Mouse (Mus musculus): ENCODE data around the gene Gldc.

DNA sequence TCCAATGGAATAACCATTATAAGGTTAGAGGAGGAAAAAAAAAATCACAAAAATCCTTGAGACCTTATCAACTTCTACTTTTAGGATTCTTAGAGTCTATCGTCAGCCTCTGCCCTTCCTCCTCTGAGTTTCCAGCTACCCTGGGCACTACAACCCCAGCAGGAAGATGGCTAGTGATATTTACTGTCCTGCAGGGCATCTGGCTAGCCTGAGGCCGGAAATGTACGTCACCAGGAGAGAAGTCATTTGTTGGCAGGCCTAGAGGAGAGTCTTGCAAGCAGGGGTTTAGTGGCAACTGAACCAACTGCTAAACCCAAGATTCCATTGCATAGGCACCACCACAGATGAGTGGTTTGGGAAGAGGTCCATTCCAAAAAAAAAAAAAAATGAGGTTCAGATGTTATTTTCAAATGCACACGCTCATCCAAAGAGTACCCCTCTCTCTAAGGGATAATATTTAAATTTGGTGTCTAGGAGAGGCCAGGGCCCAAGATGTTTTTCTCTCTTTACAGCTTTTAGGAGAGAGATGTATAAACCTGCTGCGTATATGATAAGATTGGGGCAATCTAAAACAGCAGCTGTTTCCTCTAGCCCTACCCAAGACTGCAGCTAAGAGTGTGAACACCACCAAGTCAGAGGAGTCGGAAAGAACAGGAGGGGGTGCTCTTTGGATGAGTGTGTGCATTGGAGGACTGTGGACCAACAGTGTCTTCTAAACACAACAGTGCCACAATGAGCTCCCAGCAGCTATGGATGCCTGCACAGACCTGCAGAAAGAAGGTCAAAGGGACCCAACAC is 70.0 kb downstream of the Gldc start:
- TF ChIP-seq CTCF (IDR thresholded peaks at IDR 0.05; ENCODE audit: borderline replicate concordance, extremely low read depth, insufficient read depth, insufficient read length) (no peak), POLR2A (IDR thresholded peaks at IDR 0.05; ENCODE audit: borderline replicate concordance, extremely low read depth, insufficient read depth, insufficient read length, poor library complexity, severe bottlenecking) (no peak)

Measured in brain, embryonic 14.5 days (tissue).